Mouse (Mus musculus): ENCODE data around the gene Heg1. TPM values are rescaled to one million over a fixed set of nuclear protein-coding genes. Genes with fewer than 3 reads are reported as not detected.

The Heg1 gene
- polyA plus RNA-seq, 1 experiment from 2014 or later = 17.9 TPM

- 85% methylated on average over 7 of the region's 7 CpGs for WGBS
- Histone ChIP-seq H3K9ac (no peak overlapping the region), H3K4me2 (replicated peaks) (no peak overlapping the region), H3K27me3 (no peaks in the 10 kb centered on the region), H3K27ac (no peak overlapping the region), H3K4me1 (no peaks in the 10 kb centered on the region), H3K4me3 (no peak overlapping the region), H3K9me3 (no peaks in the 10 kb centered on the region), H3K36me3 (no peaks in the 10 kb centered on the region)
- ATAC-seq (ENCODE audit: insufficient number of reproducible peaks, insufficient read depth, low FRiP score, low TSS enrichment) = no peak
Observed at GRCm38 (mm10) chr16:33818413-33819165, 134.4 kb downstream of the Heg1 start.

DNA sequence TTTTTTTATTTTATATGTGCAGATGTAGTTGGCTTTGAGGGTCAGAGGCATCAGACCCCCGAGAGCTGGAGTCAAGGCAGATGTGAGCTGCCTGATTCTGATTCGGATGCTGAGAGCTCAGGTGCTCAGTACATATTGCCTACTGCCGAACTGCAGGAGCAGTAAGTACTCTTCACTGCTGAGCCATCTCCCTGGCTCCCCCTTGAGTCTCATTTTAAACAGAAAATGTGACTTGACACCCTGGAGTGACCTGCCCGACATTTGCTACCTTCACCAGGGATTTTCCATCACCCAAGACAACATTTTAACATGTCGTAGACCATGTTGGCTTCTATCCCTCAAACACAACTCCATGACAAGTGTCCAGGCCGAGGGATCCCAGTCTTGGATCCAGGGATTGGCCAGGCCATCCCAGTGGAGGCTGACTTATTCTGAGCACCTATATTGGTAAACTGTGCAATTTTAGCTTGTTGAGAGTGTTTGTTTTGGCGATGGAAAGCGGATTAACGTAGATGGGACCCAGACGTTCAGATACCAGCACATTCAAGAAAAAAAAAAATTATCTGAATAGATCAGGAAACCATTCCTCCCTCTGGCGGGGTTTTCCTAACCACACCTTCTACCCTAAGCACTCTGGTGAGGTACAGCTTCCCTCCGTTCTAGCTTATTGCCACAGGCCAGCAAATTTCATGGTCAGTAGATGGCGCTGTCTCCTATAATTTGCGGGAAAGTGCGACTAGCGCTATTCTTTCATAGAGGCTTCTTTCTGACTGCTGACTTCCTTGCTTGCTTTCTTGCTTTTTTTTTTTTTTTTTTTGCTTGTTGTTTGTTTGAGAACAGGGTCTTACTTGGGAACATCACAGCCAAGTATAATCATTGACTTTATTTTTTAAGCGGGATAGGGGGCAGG, 136.4 kb downstream of the Heg1 start:
- WGBS = 20% methylated on average over 17 of the region's 17 CpGs
- H3K27ac ChIP-seq = no peak overlapping the region
- H3K36me3 ChIP-seq = no peaks in the 10 kb centered on the region
- no peak overlapping the region for H3K4me3 ChIP-seq
- H3K4me2 ChIP-seq (replicated peaks) = no peak overlapping the region
- H3K27me3 ChIP-seq = no peaks in the 10 kb centered on the region
- H3K9me3 ChIP-seq = no peaks in the 10 kb centered on the region
- no peaks in the 10 kb centered on the region for H3K4me1 ChIP-seq
- ATAC-seq (ENCODE audit: insufficient number of reproducible peaks, insufficient read depth, low FRiP score, low TSS enrichment) = no peak
- no peak overlapping the region for H3K9ac ChIP-seq

Other genes starting within 250 kb of the Heg1 start
- gene Slc12a8, start 167.0 kb upstream of the Heg1 start, polyA plus RNA-seq (2016; fragmentation: Nextera tagmentation; extraction: Ambion mirVana) = 0.46 and 0.65 TPM in 2 replicates
- 0.17 and 0.19 TPM in 2 replicates for gene Muc13, start 109.7 kb downstream of the Heg1 start, polyA plus RNA-seq (2016; fragmentation: Nextera tagmentation; extraction: Ambion mirVana)
- 120 and 130 TPM in 2 replicates for gene Itgb5, start 145.3 kb downstream of the Heg1 start, polyA plus RNA-seq (2016; fragmentation: Nextera tagmentation; extraction: Ambion mirVana)